Mouse (Mus musculus) testis, postnatal 10 days (tissue): ENCODE data around the gene Acbd7.

Experiments
- DNase-seq: peaks from one replicate; pipeline ENCODE4 v3.0.0; 2021; ENCODE audit warnings: low spot score

Gene Acbd7

GRCm38 (mm10) chr2:3335611-3336301 lies at the start of gene Acbd7:
Acbd7 (plus strand) TSS chr2:3336168.
- peak; percentile 70 for DNase-seq

- DNase-seq = no peak
Observed at GRCm38 (mm10) chr2:3286243-3286642, 49.7 kb upstream of the Acbd7 start.

- DNase-seq = no peak
Observed at GRCm38 (mm10) chr2:3289581-3289980, 46.4 kb upstream of the Acbd7 start.

GRCm38 (mm10) chr2:3292170-3292569 lies 43.8 kb upstream of the Acbd7 start:
- DNase-seq = no peak

- no peak for DNase-seq
Observed at GRCm38 (mm10) chr2:3295826-3296225, 40.1 kb upstream of the Acbd7 start.

GRCm38 (mm10) chr2:3305426-3306025 lies 30.4 kb upstream of the Acbd7 start:
- DNase-seq = no peak

- DNase-seq = no peak
Observed at GRCm38 (mm10) chr2:3323132-3323531, 12.8 kb upstream of the Acbd7 start.

- DNase-seq = no peak
Observed at GRCm38 (mm10) chr2:3324381-3325130, 11.4 kb upstream of the Acbd7 start.

- DNase-seq = no peak
Observed at GRCm38 (mm10) chr2:3326547-3326946, 9.4 kb upstream of the Acbd7 start.

- DNase-seq = peak; percentile 74
Observed at GRCm38 (mm10) chr2:3327351-3327750, 8.6 kb upstream of the Acbd7 start.

GRCm38 (mm10) chr2:3331071-3331703 lies 4.8 kb upstream of the Acbd7 start:
- no peak for DNase-seq

- DNase-seq = no peak
Observed at GRCm38 (mm10) chr2:3332056-3332455, 3.9 kb upstream of the Acbd7 start.

- peak; percentile 96 for DNase-seq
Observed at GRCm38 (mm10) chr2:3332484-3333242, 3.3 kb upstream of the Acbd7 start, which contains the start of gene Rpp38. Rpp38 (minus strand) TSS chr2:3332643.

- DNase-seq = no peak
Observed at GRCm38 (mm10) chr2:3333761-3334160, 2.2 kb upstream of the Acbd7 start.

- no peak for DNase-seq
Observed at GRCm38 (mm10) chr2:3348422-3348821, 12.5 kb downstream of the Acbd7 start.

GRCm38 (mm10) chr2:3348919-3349318 lies 13.0 kb downstream of the Acbd7 start:
- DNase-seq = no peak

GRCm38 (mm10) chr2:3353160-3353559 lies 17.2 kb downstream of the Acbd7 start:
- DNase-seq = no peak

GRCm38 (mm10) chr2:3355793-3356192 lies 19.8 kb downstream of the Acbd7 start:
- DNase-seq = no peak

- DNase-seq = no peak
Observed at GRCm38 (mm10) chr2:3356311-3356710, 20.3 kb downstream of the Acbd7 start.

- no peak for DNase-seq
Observed at GRCm38 (mm10) chr2:3357887-3358286, 21.9 kb downstream of the Acbd7 start.

GRCm38 (mm10) chr2:3361067-3361466 lies 25.1 kb downstream of the Acbd7 start:
- DNase-seq = no peak

GRCm38 (mm10) chr2:3365127-3365526 lies 29.2 kb downstream of the Acbd7 start:
- no peak for DNase-seq
